Mouse (Mus musculus) forebrain, embryonic 10.5 days (tissue): ENCODE data around the gene Csnk1e. TPM values are rescaled to one million over a fixed set of nuclear protein-coding genes. Genes with fewer than 3 reads are reported as not detected.

Experiments
- DNase-seq: peaks from one replicate; pipeline ENCODE4 v3.0.0-alpha.2; 2017; ENCODE audit warnings: low spot score; ENCODE audit errors: extremely low spot score
- H3K27ac ChIP-seq: fragments of 300-500 bp; sonication (generic); 2 replicates; pipeline ENCODE4 v1.5.1; 2016; ENCODE audit warnings: mild to moderate bottlenecking
- H3K27me3 ChIP-seq: fragments of 300-500 bp; sonication (generic); 2 replicates; pipeline ENCODE4 v1.6.1; 2016; ENCODE audit warnings: mild to moderate bottlenecking; ENCODE audit not compliant: poor library complexity, severe bottlenecking
- H3K36me3 ChIP-seq: fragments of 300-500 bp; sonication (generic); replicated peaks from 2 replicates; pipeline ENCODE4 v1.6.1; 2016; ENCODE audit warnings: mild to moderate bottlenecking, moderate library complexity
- H3K4me1 ChIP-seq: fragments of 300-500 bp; sonication (generic); 2 replicates; pipeline ENCODE4 v1.6.1; 2016
- H3K4me3 ChIP-seq: fragments of 300-500 bp; sonication (generic); 2 replicates; pipeline ENCODE4 v1.5.1; 2016; ENCODE audit warnings: mild to moderate bottlenecking, moderate library complexity
- H3K9me3 ChIP-seq: fragments of 300-500 bp; sonication (generic); 2 replicates; pipeline ENCODE4 v1.6.1; 2016; ENCODE audit warnings: mild to moderate bottlenecking, moderate library complexity
- WGBS: fragments of 180-500 bp; shearing (Covaris S2); methylation state at CpG from one replicate; pipeline ENCODE4 v1.1.7; 2016; 5-methylcytosine and 5-hydroxymethylcytosine counted together
- polyA plus RNA-seq: library from polyadenylated mRNA; unstranded; fragments of >200 nt; fragmentation: Nextera tagmentation; extraction: Ambion mirVana; gene quantifications from 2 replicates; pipeline ENCODE4 v1.2.1, GENCODE M21; 2016

The Csnk1e gene
- polyA plus RNA-seq, 1 experiment from 2014 or later, result 123 TPM

GRCm38 (mm10) chr15:79380468-79381444, 74.6 kb downstream of the Csnk1e start:
- peak; percentile 81 for DNase-seq
- Histone ChIP-seq H3K9me3 (no peaks in the 10 kb centered on the region), H3K36me3 (peaks cover 42% of the 10 kb centered on the region), H3K4me3 (no peak overlapping the region), H3K4me1 (peaks cover 20% of the 10 kb centered on the region), H3K27me3 (no peaks in the 10 kb centered on the region), H3K27ac (0 out of 2 replicates have a peak overlapping the region, but pooled peaks have one; percentile 44)
- 59% methylated on average over 23 of the region's 23 CpGs for WGBS

GRCm38 (mm10) chr15:79379658-79380057, 75.7 kb downstream of the Csnk1e start:
- WGBS, result 90% methylated on average over 7 of the region's 7 CpGs
- Histone ChIP-seq H3K4me1 (peaks cover 25% of the 10 kb centered on the region), H3K9me3 (no peaks in the 10 kb centered on the region)

GRCm38 (mm10) chr15:79378608-79379007, 76.8 kb downstream of the Csnk1e start:
- no peak overlapping the region for H3K27ac ChIP-seq
- no peaks in the 10 kb centered on the region for H3K9me3 ChIP-seq
- WGBS, result 90% methylated on average over 10 of the region's 10 CpGs
- H3K36me3 ChIP-seq, result peaks cover 53% of the 10 kb centered on the region
- H3K4me1 ChIP-seq, result peaks cover 25% of the 10 kb centered on the region
- no peak overlapping the region for H3K4me3 ChIP-seq
- DNase-seq, result no peak
- H3K27me3 ChIP-seq, result no peaks in the 10 kb centered on the region

More at GRCm38 (mm10) chr15:79379658-79380057, 75.7 kb downstream of the Csnk1e start:
- Histone ChIP-seq H3K27me3 (no peaks in the 10 kb centered on the region), H3K27ac (no peak overlapping the region), H3K4me3 (no peak overlapping the region), H3K36me3 (peaks cover 53% of the 10 kb centered on the region)
- DNase-seq, result no peak

- H3K9me3 ChIP-seq, result no peaks in the 10 kb centered on the region
- H3K27me3 ChIP-seq, result no peaks in the 10 kb centered on the region
- WGBS, result 89% methylated on average over 6 of the region's 6 CpGs
- H3K27ac ChIP-seq, result no peak overlapping the region
- no peak overlapping the region for H3K4me3 ChIP-seq
- no peak for DNase-seq
- peaks cover 19% of the 10 kb centered on the region for H3K4me1 ChIP-seq
- H3K36me3 ChIP-seq, result peaks cover 60% of the 10 kb centered on the region
Measured at GRCm38 (mm10) chr15:79377681-79378080, 77.7 kb downstream of the Csnk1e start.

GRCm38 (mm10) chr15:79374760-79375159, 80.6 kb downstream of the Csnk1e start:
- no peak for DNase-seq
- no peaks in the 10 kb centered on the region for H3K9me3 ChIP-seq
- WGBS, result 56% methylated on average over 3 of the region's 3 CpGs
- no peaks in the 10 kb centered on the region for H3K27me3 ChIP-seq
- H3K4me3 ChIP-seq, result no peak overlapping the region
- peaks cover 82% of the 10 kb centered on the region for H3K36me3 ChIP-seq
- H3K27ac ChIP-seq, result peak overlapping the region; percentile 37; the same call in 1 of the 2 replicates
- H3K4me1 ChIP-seq, result peaks cover 14% of the 10 kb centered on the region

- Histone ChIP-seq H3K27me3 (no peaks in the 10 kb centered on the region), H3K9me3 (no peaks in the 10 kb centered on the region), H3K36me3 (peaks cover 91% of the 10 kb centered on the region), H3K4me3 (no peak overlapping the region), H3K27ac (no peak overlapping the region), H3K4me1 (peaks cover 30% of the 10 kb centered on the region)
- no peak for DNase-seq
- WGBS, result 86% methylated on average over 7 of the region's 7 CpGs
Measured at GRCm38 (mm10) chr15:79370281-79370843, 85.0 kb downstream of the Csnk1e start.

GRCm38 (mm10) chr15:79369452-79370280, 85.7 kb downstream of the Csnk1e start:
- Histone ChIP-seq H3K4me1 (peaks cover 25% of the 10 kb centered on the region), H3K9me3 (no peaks in the 10 kb centered on the region), H3K4me3 (no peak overlapping the region), H3K27me3 (no peaks in the 10 kb centered on the region), H3K27ac (no peak overlapping the region), H3K36me3 (peaks cover 91% of the 10 kb centered on the region)
- 76% methylated on average over 15 of the region's 15 CpGs for WGBS
- no peak for DNase-seq

- Histone ChIP-seq H3K36me3 (peaks cover 91% of the 10 kb centered on the region), H3K27me3 (no peaks in the 10 kb centered on the region), H3K27ac (0 out of 2 replicates have a peak overlapping the region, but pooled peaks have one; percentile 6), H3K4me1 (peaks cover 25% of the 10 kb centered on the region), H3K4me3 (no peak overlapping the region), H3K9me3 (no peaks in the 10 kb centered on the region)
- no peak for DNase-seq
- 89% methylated on average over 8 of the region's 8 CpGs for WGBS
Measured at GRCm38 (mm10) chr15:79368861-79369440, 86.4 kb downstream of the Csnk1e start.

GRCm38 (mm10) chr15:79368313-79368811, 87.0 kb downstream of the Csnk1e start:
- Histone ChIP-seq H3K4me3 (no peak overlapping the region), H3K27ac (0 out of 2 replicates have a peak overlapping the region, but pooled peaks have one; percentile 6), H3K36me3 (peaks cover 91% of the 10 kb centered on the region), H3K9me3 (no peaks in the 10 kb centered on the region), H3K4me1 (peaks cover 25% of the 10 kb centered on the region), H3K27me3 (no peaks in the 10 kb centered on the region)
- WGBS, result 80% methylated on average over 14 of the region's 14 CpGs
- no peak for DNase-seq
